Mouse (Mus musculus): ENCODE data around the gene Rab3c. TPM values are rescaled to one million over a fixed set of nuclear protein-coding genes. Genes with fewer than 3 reads are reported as not detected.

Gene Rab3c
- polyA plus RNA-seq (2015; fragmentation: Nextera tagmentation; extraction: Ambion mirVana) = 0.41 and 2.9 TPM in 2 replicates

DNA sequence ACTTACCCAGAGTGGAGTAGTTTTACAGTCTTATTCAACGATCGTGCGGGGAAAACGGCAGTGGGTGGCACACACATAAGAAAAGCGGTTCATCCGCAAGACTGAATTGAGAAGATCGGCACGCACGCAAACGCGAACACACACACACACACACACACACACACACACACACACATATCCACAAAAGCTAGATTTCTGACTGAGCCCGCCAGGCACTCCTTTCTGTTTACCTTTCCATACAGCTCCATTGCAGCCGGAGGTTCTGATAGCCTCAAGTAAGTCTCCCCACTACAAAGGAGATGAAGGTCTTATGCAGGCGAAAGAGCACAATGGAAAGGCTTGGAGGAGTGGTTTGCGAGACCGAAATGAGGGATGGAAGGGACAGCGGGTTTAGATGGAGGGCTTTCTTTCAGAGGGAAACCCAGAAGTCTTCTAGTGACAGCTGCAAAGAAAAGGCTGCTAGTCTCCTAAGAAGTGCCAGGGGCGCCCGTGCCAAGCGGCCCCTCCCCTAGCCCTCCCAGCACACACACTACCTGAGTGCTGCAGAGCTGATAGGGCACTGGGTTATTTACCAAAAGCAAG, at the start of gene Rab3c:
TSS of gene Rab3c (minus strand) at position 434 of the 582 bp plus-strand sequence.
- ATAC-seq (replicated peaks; ENCODE audit: low FRiP score) = peak; percentile 40
- Histone ChIP-seq H3K27ac (no peak within 1 kb of the TSS), H3K27me3 (peaks cover 21% of the 10 kb centered on the region), H3K9me3 (replicated peaks) (no peaks in the 10 kb centered on the region), H3K9ac (0 out of 2 replicates have a peak within 1 kb of the TSS, but pooled peaks have one; percentile 17), H3K36me3 (no peaks in the 10 kb centered on the region), H3K4me2 (peak within 1 kb of the TSS; percentile 86), H3K4me3 (replicated peaks) (peak within 1 kb of the TSS; percentile 49), H3K4me1 (peaks cover 15% of the 10 kb centered on the region)
- WGBS = 2% methylated on average over 20 of the region's 20 CpGs

DNA sequence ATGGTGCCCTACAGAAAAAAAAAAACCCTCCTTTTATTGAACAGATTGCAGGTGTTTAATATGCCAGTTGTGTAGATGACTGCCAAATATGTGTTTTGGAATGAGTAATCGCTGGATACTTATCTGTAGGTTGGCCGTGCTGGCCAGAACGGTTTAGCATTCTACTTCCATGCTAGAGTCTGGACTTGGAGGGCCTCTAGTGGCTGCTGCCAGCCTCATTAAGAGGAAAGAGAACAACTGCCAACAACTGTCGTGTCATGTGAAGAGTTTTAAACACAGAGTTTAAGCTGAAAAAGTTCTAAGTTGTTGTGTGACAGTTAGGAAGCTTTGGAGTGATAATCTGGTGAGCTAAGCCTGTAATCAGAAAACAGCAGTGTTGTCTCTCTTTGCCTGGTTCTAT, 38.0 kb upstream of the Rab3c start:
- H3K4me1 ChIP-seq = no peaks in the 10 kb centered on the region
- no peaks in the 10 kb centered on the region for H3K27me3 ChIP-seq
- H3K9ac ChIP-seq = no peak overlapping the region
- WGBS = 71% methylated on average over 4 of the region's 4 CpGs
- H3K27ac ChIP-seq = no peak overlapping the region
- no peaks in the 10 kb centered on the region for H3K36me3 ChIP-seq
- H3K9me3 ChIP-seq (replicated peaks) = no peaks in the 10 kb centered on the region
- ATAC-seq (replicated peaks; ENCODE audit: low FRiP score) = no peak
- H3K4me3 ChIP-seq (replicated peaks) = no peak overlapping the region
- no peak overlapping the region for H3K4me2 ChIP-seq

DNA sequence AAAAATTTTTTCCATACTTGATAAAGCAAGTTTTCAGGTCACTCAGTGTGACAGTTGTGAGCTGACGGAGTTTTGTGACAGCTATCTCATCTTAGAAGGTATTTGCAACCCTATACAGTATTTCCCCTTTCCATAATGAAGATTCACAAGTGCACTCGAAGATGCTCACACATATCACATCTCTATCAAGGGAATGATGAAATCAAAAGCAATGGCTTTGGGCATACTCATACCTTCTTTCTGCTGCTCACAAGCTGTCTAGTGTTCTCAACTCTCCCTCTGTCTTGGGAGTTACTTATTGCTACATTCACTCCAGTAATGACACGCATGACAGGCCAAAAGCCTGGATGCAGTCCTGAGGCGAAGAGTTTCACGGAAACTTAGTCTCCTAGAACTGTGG, 26.4 kb upstream of the Rab3c start:
- Histone ChIP-seq H3K4me1 (no peaks in the 10 kb centered on the region), H3K4me2 (no peak overlapping the region), H3K9ac (no peak overlapping the region), H3K36me3 (no peaks in the 10 kb centered on the region), H3K4me3 (replicated peaks) (no peak overlapping the region), H3K27me3 (no peaks in the 10 kb centered on the region), H3K9me3 (replicated peaks) (no peaks in the 10 kb centered on the region), H3K27ac (no peak overlapping the region)
- 73% methylated on average over 5 of the region's 5 CpGs for WGBS
- ATAC-seq (replicated peaks; ENCODE audit: low FRiP score) = no peak

DNA sequence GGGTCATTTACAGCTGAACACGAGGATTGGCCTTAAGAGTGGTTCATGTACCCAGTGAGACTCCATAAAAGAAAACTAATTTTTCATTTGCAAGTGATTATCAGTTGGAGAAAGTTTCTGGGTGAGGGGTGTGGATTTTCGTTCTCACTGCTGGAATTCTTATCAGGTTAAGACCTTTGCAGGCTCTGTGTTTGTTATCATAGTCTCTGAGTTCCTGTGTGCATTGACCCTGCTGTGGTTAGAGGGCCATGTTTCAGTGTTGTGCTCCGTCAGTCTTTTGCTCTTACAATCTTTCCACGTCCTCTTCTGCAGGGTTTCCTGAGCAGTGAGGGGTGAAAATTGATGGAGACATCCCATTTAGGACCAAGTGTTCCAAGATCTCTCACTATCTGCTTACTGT, 16.3 kb upstream of the Rab3c start:
- 35% methylated on average over 4 of the region's 4 CpGs for WGBS
- no peak overlapping the region for H3K27ac ChIP-seq

DNA sequence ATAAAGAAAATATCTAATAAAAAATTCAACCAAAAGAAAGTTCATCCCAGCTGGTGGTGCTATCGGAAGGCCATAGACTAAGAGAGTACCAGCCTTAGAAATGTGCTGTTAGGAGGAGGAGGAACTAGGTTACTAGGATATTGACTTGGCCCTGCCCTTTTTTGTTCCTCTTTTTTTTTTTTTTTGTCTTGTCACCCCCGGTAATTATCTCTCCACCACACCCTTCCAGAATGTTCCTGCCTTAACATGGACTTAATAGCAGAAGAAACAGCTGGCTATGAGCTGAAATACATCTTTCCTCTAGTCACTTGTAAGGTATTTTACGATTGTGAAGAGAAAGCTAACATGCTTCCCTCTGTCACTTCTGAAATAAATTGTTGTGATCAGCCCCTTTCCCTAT, 7.7 kb upstream of the Rab3c start:
- Histone ChIP-seq H3K27ac (no peak overlapping the region), H3K9ac (no peak overlapping the region), H3K9me3 (replicated peaks) (no peaks in the 10 kb centered on the region), H3K36me3 (no peaks in the 10 kb centered on the region), H3K27me3 (no peaks in the 10 kb centered on the region), H3K4me2 (no peak overlapping the region), H3K4me1 (no peaks in the 10 kb centered on the region), H3K4me3 (replicated peaks) (no peak overlapping the region)
- 77% methylated on average over 3 of the region's 3 CpGs for WGBS
- ATAC-seq (replicated peaks; ENCODE audit: low FRiP score) = no peak

More for the DNA sequence above, 16.3 kb upstream of the Rab3c start:
- no peaks in the 10 kb centered on the region for H3K4me1 ChIP-seq
- H3K4me2 ChIP-seq = no peak overlapping the region
- no peak overlapping the region for H3K4me3 ChIP-seq (replicated peaks)
- H3K36me3 ChIP-seq = no peaks in the 10 kb centered on the region
- H3K9me3 ChIP-seq (replicated peaks) = no peaks in the 10 kb centered on the region
- no peaks in the 10 kb centered on the region for H3K27me3 ChIP-seq
- H3K9ac ChIP-seq = no peak overlapping the region
- no peak for ATAC-seq (replicated peaks; ENCODE audit: low FRiP score)

DNA sequence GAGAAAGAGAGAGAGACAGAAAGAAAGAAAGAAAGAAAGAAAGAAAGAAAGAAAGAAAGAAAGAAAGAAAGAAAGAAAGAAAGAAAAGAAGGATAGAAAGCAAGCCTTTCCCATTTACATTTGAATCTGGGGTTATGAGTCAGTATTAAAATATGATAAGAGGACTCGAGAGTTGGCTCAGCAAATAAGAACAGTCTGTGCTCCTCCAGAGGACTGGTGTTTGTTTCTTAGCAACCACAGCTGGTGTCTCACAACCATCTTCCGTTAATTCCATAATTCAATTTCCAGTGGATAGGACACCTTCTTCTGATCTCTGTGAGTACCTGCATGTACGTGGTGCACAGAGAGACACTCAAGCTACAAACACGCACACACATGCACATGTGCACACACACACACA, 3.0 kb upstream of the Rab3c start:
- Histone ChIP-seq H3K36me3 (no peaks in the 10 kb centered on the region), H3K9ac (no peak overlapping the region), H3K27ac (no peak overlapping the region), H3K9me3 (replicated peaks) (no peaks in the 10 kb centered on the region), H3K4me3 (replicated peaks) (no peak overlapping the region), H3K4me2 (no peak overlapping the region), H3K27me3 (peaks cover 20% of the 10 kb centered on the region), H3K4me1 (peaks cover 15% of the 10 kb centered on the region)
- 76% methylated on average over 4 of the region's 4 CpGs for WGBS
- no peak for ATAC-seq (replicated peaks; ENCODE audit: low FRiP score)

DNA sequence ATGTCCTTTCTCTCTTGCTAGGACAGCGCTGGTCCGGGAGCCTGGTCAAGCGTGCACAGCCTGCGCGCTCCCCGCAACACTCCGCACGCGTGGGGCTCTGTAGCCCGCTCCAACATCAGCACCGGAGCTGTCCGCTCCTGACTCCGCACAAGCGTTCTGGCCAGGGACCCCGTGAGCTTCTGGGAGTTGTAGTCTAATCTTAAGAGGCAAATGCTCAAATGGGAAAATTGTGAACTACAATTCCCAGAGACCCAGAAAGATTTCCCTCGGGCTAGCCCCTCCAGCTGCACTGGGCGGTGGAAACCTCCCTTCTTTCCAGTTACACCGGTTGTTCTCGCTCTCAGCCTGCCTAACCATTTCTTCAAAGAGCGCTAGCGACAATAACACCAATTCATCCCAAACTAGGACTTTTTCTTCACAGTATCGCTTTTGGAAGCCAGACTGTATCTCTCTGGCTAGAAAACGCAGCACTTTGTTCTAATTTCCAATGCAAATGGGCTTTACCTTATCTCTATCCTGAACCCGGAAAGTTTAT, 701 bp downstream of the Rab3c start:
- under 1% methylated on average over 24 of the region's 24 CpGs for WGBS
- Histone ChIP-seq H3K9ac (0 out of 2 replicates have a peak overlapping the region, but pooled peaks have one; percentile 17), H3K9me3 (replicated peaks) (no peaks in the 10 kb centered on the region), H3K4me2 (peak overlapping the region; percentile 86), H3K27ac (no peak overlapping the region), H3K36me3 (no peaks in the 10 kb centered on the region), H3K27me3 (peaks cover 24% of the 10 kb centered on the region), H3K4me1 (peaks cover 15% of the 10 kb centered on the region), H3K4me3 (replicated peaks) (peak overlapping the region; percentile 49)
- peak; percentile 100 for ATAC-seq (replicated peaks; ENCODE audit: low FRiP score)

DNA sequence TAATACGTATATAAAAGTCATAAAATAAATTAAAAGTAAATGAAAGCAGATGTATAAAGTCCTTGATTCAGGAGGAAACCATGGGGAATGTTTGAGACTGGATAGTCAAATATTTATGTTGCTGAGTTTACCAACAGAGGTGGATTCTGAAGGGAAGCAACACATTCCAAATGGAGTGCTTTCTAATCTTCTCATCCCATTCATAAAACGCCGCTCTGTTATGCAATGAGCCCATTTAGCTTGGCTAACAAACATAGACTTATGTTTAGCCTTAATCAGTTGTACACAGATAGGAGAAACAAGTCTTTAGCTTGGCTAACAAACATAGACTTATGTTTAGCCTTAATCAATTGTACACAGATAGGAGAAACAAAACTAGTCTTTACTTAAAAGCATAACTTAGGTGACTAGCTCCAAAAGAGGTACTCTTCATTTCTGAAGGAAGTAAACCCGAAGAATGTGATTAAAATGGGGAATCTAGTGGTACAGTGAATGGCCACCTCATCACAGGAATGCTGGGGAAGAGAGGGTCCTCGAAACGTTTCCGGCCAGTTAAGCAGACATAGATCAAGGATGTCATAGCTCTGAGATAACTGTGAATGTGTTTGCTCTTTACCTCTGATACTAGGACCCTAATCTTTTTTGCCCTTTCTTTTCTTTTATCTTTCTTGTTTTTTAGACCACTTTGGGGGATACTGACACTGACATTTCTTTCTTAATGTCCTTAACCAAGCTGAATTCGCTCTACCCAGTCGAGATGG, 1.6 kb downstream of the Rab3c start:
- H3K27ac ChIP-seq = no peak overlapping the region
- no peak for ATAC-seq (replicated peaks; ENCODE audit: low FRiP score)
- peaks cover 15% of the 10 kb centered on the region for H3K4me1 ChIP-seq
- 58% methylated on average over 9 of the region's 9 CpGs for WGBS
- no peak overlapping the region for H3K9ac ChIP-seq
- H3K36me3 ChIP-seq = no peaks in the 10 kb centered on the region
- H3K4me3 ChIP-seq (replicated peaks) = no peak overlapping the region; the same call in 1 of the 2 replicates
- H3K9me3 ChIP-seq (replicated peaks) = no peaks in the 10 kb centered on the region
- peaks cover 24% of the 10 kb centered on the region for H3K27me3 ChIP-seq
- 0 out of 2 replicates have a peak overlapping the region, but pooled peaks have one; percentile 86 for H3K4me2 ChIP-seq

DNA sequence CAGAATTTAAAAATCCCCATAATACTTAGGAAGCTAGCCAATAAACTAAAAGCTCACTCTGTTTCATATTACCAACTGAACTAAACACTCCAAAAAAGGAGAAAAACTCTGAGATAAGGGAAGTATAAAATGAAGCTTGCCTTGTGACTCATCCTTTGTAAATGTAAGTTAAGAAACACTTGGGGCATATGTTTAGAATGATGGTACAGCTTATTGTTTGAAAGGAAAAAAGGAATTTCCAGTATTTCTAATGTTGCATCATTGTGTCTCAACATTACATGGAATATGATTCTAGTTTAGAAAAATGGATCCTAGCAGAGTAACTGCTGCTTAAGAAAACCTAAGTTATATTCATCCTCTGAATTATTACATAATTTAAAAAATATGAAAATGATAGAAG, 3.1 kb downstream of the Rab3c start:
- Histone ChIP-seq H3K27me3 (peaks cover 24% of the 10 kb centered on the region), H3K9ac (no peak overlapping the region), H3K4me2 (no peak overlapping the region), H3K4me1 (peaks cover 15% of the 10 kb centered on the region), H3K27ac (no peak overlapping the region), H3K4me3 (replicated peaks) (no peak overlapping the region), H3K36me3 (no peaks in the 10 kb centered on the region), H3K9me3 (replicated peaks) (no peaks in the 10 kb centered on the region)
- no peak for ATAC-seq (replicated peaks; ENCODE audit: low FRiP score)

DNA sequence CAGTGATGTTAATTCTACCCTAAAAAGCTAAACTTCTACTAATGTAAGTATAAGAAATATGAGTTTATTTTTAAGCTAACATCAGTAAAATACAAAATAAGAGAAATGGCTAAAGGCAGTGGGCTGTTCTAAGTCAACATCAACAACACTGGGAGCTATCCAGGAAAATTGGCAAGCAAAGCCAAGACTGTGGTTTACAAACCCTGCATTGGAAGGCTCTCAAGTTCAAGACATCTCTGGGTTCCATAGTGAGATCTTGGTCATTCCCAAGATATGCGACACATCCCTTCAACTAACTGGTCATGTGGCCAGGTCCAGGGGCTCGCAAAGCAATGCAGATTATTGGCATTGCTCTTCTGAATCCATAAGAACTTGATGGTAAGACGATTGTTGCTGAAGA, 5.3 kb downstream of the Rab3c start:
- no peak overlapping the region for H3K4me2 ChIP-seq
- H3K4me1 ChIP-seq = peaks cover 7% of the 10 kb centered on the region
- H3K4me3 ChIP-seq (replicated peaks) = no peak overlapping the region
- H3K9me3 ChIP-seq (replicated peaks) = no peaks in the 10 kb centered on the region
- no peak overlapping the region for H3K27ac ChIP-seq
- H3K9ac ChIP-seq = no peak overlapping the region
- H3K36me3 ChIP-seq = no peaks in the 10 kb centered on the region
- ATAC-seq (replicated peaks; ENCODE audit: low FRiP score) = no peak
- H3K27me3 ChIP-seq = peaks cover 15% of the 10 kb centered on the region
- 86% methylated on average over 3 of the region's 3 CpGs for WGBS

DNA sequence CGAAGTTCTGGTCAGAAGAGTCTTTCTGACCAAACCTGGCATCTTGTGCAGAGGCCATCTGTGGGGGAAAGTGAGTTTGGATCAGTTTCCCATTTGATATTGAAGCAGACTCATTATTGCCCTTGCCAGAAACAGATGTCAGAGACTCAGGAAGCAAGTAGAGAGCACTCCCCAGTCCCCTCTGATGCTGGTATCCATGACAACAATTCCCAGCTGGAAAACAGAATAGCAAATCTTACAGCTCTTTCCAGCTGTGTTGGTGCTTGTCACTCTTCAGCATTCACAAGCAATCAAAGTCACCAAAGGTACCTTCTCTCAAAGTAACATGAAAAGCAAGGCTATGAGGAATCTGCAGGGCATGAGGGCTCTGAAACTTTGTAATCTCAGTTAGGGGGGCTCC, 20.1 kb downstream of the Rab3c start:
- Histone ChIP-seq H3K9me3 (replicated peaks) (no peaks in the 10 kb centered on the region), H3K27ac (no peak overlapping the region), H3K27me3 (no peaks in the 10 kb centered on the region), H3K36me3 (no peaks in the 10 kb centered on the region), H3K4me3 (replicated peaks) (no peak overlapping the region), H3K9ac (no peak overlapping the region), H3K4me2 (no peak overlapping the region), H3K4me1 (no peaks in the 10 kb centered on the region)
- WGBS = 70% methylated on average over 1 of the region's 1 CpGs
- ATAC-seq (replicated peaks; ENCODE audit: low FRiP score) = no peak

DNA sequence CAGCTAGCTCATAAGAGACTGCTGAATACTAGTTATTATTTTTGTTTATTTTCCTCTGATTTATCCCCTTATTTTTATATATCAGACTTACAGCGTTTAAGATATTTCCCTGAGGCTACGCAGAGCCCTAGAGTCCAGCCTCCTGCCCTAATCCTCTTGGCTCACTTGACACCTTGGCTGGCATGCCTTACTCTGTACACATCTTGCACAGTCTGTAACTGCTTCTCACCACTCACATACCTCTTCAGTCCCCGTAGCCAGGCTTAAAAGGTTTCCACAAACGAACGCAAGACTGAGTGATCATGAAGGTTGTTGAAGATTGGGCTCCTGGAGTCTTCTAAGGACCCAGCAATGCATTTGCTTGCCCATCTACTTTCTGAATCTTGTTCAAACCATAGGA, 29.3 kb downstream of the Rab3c start:
- Histone ChIP-seq H3K4me2 (no peak overlapping the region), H3K27me3 (no peaks in the 10 kb centered on the region), H3K9ac (no peak overlapping the region), H3K4me1 (no peaks in the 10 kb centered on the region), H3K4me3 (replicated peaks) (no peak overlapping the region), H3K27ac (no peak overlapping the region), H3K36me3 (no peaks in the 10 kb centered on the region), H3K9me3 (replicated peaks) (no peaks in the 10 kb centered on the region)
- 90% methylated on average over 5 of the region's 5 CpGs for WGBS
- no peak for ATAC-seq (replicated peaks; ENCODE audit: low FRiP score)
